8 mouse cellular contexts compared by ENCODE assay signal in the genomic region with DNA sequence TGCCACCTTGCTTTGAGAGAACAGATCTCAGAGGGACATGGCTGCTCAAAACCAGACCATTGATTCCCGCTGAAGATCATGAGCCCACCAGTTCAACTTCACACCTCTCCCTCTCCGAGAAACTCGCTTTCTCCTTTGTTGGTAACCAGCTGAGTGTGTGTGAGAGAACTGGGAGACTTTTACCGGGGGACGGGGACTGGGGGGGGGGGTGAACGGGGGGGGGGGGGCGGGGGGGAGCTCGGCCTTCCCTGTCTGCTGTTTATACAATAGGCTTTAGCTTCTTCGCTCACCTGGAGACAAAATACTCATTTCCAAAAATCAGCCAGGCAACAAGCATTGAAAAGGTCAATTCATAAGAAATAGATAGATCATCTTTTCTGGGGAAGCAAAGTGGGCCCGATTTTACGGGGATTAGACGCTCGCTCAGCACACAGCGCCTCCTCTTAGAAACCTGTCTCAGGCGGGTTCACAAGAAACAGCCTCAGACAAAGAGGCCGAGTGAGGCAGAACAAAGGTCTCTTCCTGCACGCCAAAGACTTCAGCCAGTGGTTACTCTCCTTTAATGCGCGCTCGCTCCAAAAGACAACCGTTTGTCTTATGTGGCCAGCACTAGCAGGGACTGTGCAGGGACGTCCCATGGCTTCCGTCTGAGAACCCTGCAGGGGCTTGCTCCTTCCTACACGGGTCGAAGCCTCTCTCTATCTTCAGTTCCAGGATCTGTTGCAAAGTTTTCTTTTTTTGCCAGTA.
DNase-seq lines count a peak whose midpoint lies in the region; ATAC-seq lines count a peak whose summit lies in the region.

No protein-coding gene starts in this region.

- no peak for DNase-seq in heart, embryonic 10.5 days (ENCODE audit: low spot score)
- DNase-seq in heart, adult 11 months = no peak
- DNase-seq in forebrain, embryonic 10.5 days (ENCODE audit: extremely low spot score, low spot score) = peak; percentile 55
- DNase-seq in kidney, adult 9 months = peak; percentile 34
- DNase-seq in layer of hippocampus, adult 18-20 months (ENCODE audit: low spot score in 2 of 2) = no peak
- DNase-seq in adrenal gland, postnatal 4 days (ENCODE audit: low spot score in 2 of 2) = no peak
- no peak for DNase-seq in left cerebral cortex, adult 8-10 months (ENCODE audit: low spot score in 2 of 2)

- peak overlapping the region; percentile 35 for H3K4me2 ChIP-seq in midbrain, embryonic 16.5 days (ENCODE audit: low read length)

- peak overlapping the region; percentile 79 for H3K27ac ChIP-seq in heart, embryonic 10.5 days
- H3K27ac ChIP-seq in forebrain, embryonic 10.5 days = peak overlapping the region; percentile 89
- H3K27ac ChIP-seq in midbrain, embryonic 16.5 days (ENCODE audit: low read length) = no peak overlapping the region

- H3K27me3 ChIP-seq in heart, embryonic 10.5 days (ENCODE audit: insufficient read depth, poor library complexity, severe bottlenecking) = 0 out of 2 replicates have a peak, but pooled peaks cover 4% of the 10 kb centered on the region
- peaks cover 20% of the 10 kb centered on the region for H3K27me3 ChIP-seq in forebrain, embryonic 10.5 days (ENCODE audit: poor library complexity, severe bottlenecking)
- H3K27me3 ChIP-seq in midbrain, embryonic 16.5 days (ENCODE audit: control insufficient read depth, insufficient read depth, low read depth, low read length) = no peaks in the 10 kb centered on the region

- 13% methylated on average over 22 of the region's 25 CpGs for WGBS in heart, embryonic 10.5 days
- WGBS in forebrain, embryonic 10.5 days = 1% methylated on average over 25 of the region's 25 CpGs
- 2% methylated on average over 22 of the region's 25 CpGs for WGBS in midbrain, embryonic 16.5 days

- no peaks in the 10 kb centered on the region for H3K36me3 ChIP-seq in heart, embryonic 10.5 days
- no peaks in the 10 kb centered on the region for H3K36me3 ChIP-seq in forebrain, embryonic 10.5 days (replicated peaks)
- H3K36me3 ChIP-seq in midbrain, embryonic 16.5 days (ENCODE audit: control insufficient read depth, insufficient read depth, low read length) = no peaks in the 10 kb centered on the region

- peak overlapping the region; percentile 42 for H3K4me3 ChIP-seq in heart, embryonic 10.5 days
- peak overlapping the region; percentile 34 for H3K4me3 ChIP-seq in forebrain, embryonic 10.5 days
- H3K4me3 ChIP-seq in midbrain, embryonic 16.5 days (ENCODE audit: low read depth, low read length) = no peak overlapping the region

- peaks cover 31% of the 10 kb centered on the region for H3K4me1 ChIP-seq in heart, embryonic 10.5 days
- H3K4me1 ChIP-seq in forebrain, embryonic 10.5 days = peaks cover 25% of the 10 kb centered on the region
- H3K4me1 ChIP-seq in midbrain, embryonic 16.5 days (ENCODE audit: control insufficient read depth, insufficient read depth, low read length) = peaks cover 12% of the 10 kb centered on the region; the same call in 1 of the 2 replicates

- H3K9me3 ChIP-seq in heart, embryonic 10.5 days = no peaks in the 10 kb centered on the region
- no peaks in the 10 kb centered on the region for H3K9me3 ChIP-seq in forebrain, embryonic 10.5 days
- H3K9me3 ChIP-seq in midbrain, embryonic 16.5 days (replicated peaks; ENCODE audit: control insufficient read depth, low read length, poor library complexity, severe bottlenecking) = no peaks in the 10 kb centered on the region

- peak; percentile 25; the same call in 1 of the 2 replicates for ATAC-seq in midbrain, embryonic 16.5 days

- no peak overlapping the region for H3K9ac ChIP-seq in midbrain, embryonic 16.5 days (ENCODE audit: low read depth, low read length)

Comparison
In these comparisons a context has a peak if more than half of its experiments do, and no peak if none do; other contexts are left out.
1. DNase-seq: peak in forebrain, embryonic 10.5 days (single experiment) and kidney, adult 9 months (single experiment); none in heart, embryonic 10.5 days (single experiment), heart, adult 11 months (single experiment), layer of hippocampus, adult 18-20 months (0 of 2), adrenal gland, postnatal 4 days (0 of 2) and left cerebral cortex, adult 8-10 months (0 of 2).